Mouse (Mus musculus) fibroblast of lung, adult 2 months (primary cell): ENCODE data around the gene Nrp2.

Experiments used
- DNase-seq: peaks from one replicate; pipeline ENCODE4 v3.0.0-alpha.2; 2011; ENCODE audit warnings: low read depth

The Nrp2 gene

GRCm38 (mm10) chr1:62723891-62724290 lies 20.8 kb downstream of the Nrp2 start:
- no peak for DNase-seq

- no peak for DNase-seq
Measured at GRCm38 (mm10) chr1:62724461-62725021, 21.5 kb downstream of the Nrp2 start.

- DNase-seq: no peak
Measured at GRCm38 (mm10) chr1:62725032-62725678, 22.1 kb downstream of the Nrp2 start.

GRCm38 (mm10) chr1:62727191-62727590 lies 24.1 kb downstream of the Nrp2 start:
- no peak for DNase-seq

- DNase-seq: no peak
Measured at GRCm38 (mm10) chr1:62728421-62728820, 25.3 kb downstream of the Nrp2 start.

- DNase-seq: no peak
Measured at GRCm38 (mm10) chr1:62728926-62729325, 25.8 kb downstream of the Nrp2 start.

- no peak for DNase-seq
Measured at GRCm38 (mm10) chr1:62729345-62730150, 26.5 kb downstream of the Nrp2 start.

- DNase-seq: no peak
Measured at GRCm38 (mm10) chr1:62732036-62732435, 29.0 kb downstream of the Nrp2 start.

GRCm38 (mm10) chr1:62734420-62734931 lies 31.4 kb downstream of the Nrp2 start:
- no peak for DNase-seq

- no peak for DNase-seq
Measured at GRCm38 (mm10) chr1:62734980-62735379, 31.9 kb downstream of the Nrp2 start.

GRCm38 (mm10) chr1:62735835-62736234 lies 32.8 kb downstream of the Nrp2 start:
- no peak for DNase-seq

GRCm38 (mm10) chr1:62736455-62737012 lies 33.4 kb downstream of the Nrp2 start:
- DNase-seq: no peak

- DNase-seq: no peak
Measured at GRCm38 (mm10) chr1:62738165-62738564, 35.1 kb downstream of the Nrp2 start.

GRCm38 (mm10) chr1:62742092-62742491 lies 39.0 kb downstream of the Nrp2 start:
- no peak for DNase-seq

GRCm38 (mm10) chr1:62743064-62743694 lies 40.1 kb downstream of the Nrp2 start:
- DNase-seq: no peak

- no peak for DNase-seq
Measured at GRCm38 (mm10) chr1:62745889-62746288, 42.8 kb downstream of the Nrp2 start.

GRCm38 (mm10) chr1:62747421-62748111 lies 44.5 kb downstream of the Nrp2 start:
- DNase-seq: no peak

- no peak for DNase-seq
Measured at GRCm38 (mm10) chr1:62748361-62748760, 45.3 kb downstream of the Nrp2 start.

- no peak for DNase-seq
Measured at GRCm38 (mm10) chr1:62749716-62750115, 46.6 kb downstream of the Nrp2 start.

GRCm38 (mm10) chr1:62750408-62751008 lies 47.4 kb downstream of the Nrp2 start:
- no peak for DNase-seq
